Mouse (Mus musculus) limb, embryonic 12.5 days (tissue): ENCODE data around the gene Itgb1bp2. TPM values are rescaled to one million over a fixed set of nuclear protein-coding genes. Genes with fewer than 3 reads are reported as not detected.
"Not testable (repeated sequence)": the region's sequence is repeated elsewhere in the genome, so short reads cannot be mapped to it uniquely, and the experiment has no call there.

Experiments used
- ATAC-seq: fragments of 200-750 bp; cut with Nextera tagmentation; 2 replicates; pipeline ENCODE4 v1.8.0; 2017; ENCODE audit warnings: low read depth, moderate TSS enrichment; ENCODE audit not compliant: insufficient number of reproducible peaks, insufficient read depth, low FRiP score, low TSS enrichment
- H3K27ac ChIP-seq: fragments of 300-500 bp; sonication (generic); 2 replicates; pipeline ENCODE4 v1.5.1; 2016; ENCODE audit warnings: mild to moderate bottlenecking, moderate library complexity
- H3K27me3 ChIP-seq: fragments of 300-500 bp; sonication (generic); 2 replicates; pipeline ENCODE4 v1.6.1; 2016; ENCODE audit warnings: mild to moderate bottlenecking, moderate library complexity
- H3K36me3 ChIP-seq: fragments of 300-500 bp; sonication (generic); 2 replicates; pipeline ENCODE4 v1.6.1; 2016; ENCODE audit warnings: mild to moderate bottlenecking, moderate library complexity
- H3K4me1 ChIP-seq: fragments of 300-500 bp; sonication (generic); replicated peaks from 2 replicates; pipeline ENCODE4 v1.6.1; 2016
- H3K4me2 ChIP-seq: fragments of 300-500 bp; sonication (generic); 2 replicates; pipeline ENCODE4 v1.6.1; 2016; ENCODE audit warnings: mild to moderate bottlenecking, moderate library complexity
- H3K4me3 ChIP-seq: fragments of 300-500 bp; sonication (generic); replicated peaks from 2 replicates; pipeline ENCODE4 v1.5.1; 2016; ENCODE audit warnings: mild to moderate bottlenecking
- H3K9ac ChIP-seq: fragments of 300-500 bp; sonication (generic); replicated peaks from 2 replicates; pipeline ENCODE4 v1.6.1; 2016; ENCODE audit warnings: mild to moderate bottlenecking, moderate library complexity
- H3K9me3 ChIP-seq: fragments of 300-500 bp; sonication (generic); 2 replicates; pipeline ENCODE4 v1.6.1; 2016; ENCODE audit warnings: mild to moderate bottlenecking, moderate library complexity
- WGBS: fragments of 180-500 bp; shearing (Covaris S2); methylation state at CpG from one replicate; pipeline ENCODE4 v1.1.7; 2016; 5-methylcytosine and 5-hydroxymethylcytosine counted together
- polyA plus RNA-seq: library from polyadenylated mRNA; unstranded; fragments of >200 nt; fragmentation: Nextera tagmentation; extraction: Ambion mirVana; gene quantifications from 2 replicates; pipeline ENCODE4 v1.2.1, GENCODE M21; 2016

The Itgb1bp2 gene
- polyA plus RNA-seq, 1 experiment from 2014 or later: 12.8 TPM

DNA sequence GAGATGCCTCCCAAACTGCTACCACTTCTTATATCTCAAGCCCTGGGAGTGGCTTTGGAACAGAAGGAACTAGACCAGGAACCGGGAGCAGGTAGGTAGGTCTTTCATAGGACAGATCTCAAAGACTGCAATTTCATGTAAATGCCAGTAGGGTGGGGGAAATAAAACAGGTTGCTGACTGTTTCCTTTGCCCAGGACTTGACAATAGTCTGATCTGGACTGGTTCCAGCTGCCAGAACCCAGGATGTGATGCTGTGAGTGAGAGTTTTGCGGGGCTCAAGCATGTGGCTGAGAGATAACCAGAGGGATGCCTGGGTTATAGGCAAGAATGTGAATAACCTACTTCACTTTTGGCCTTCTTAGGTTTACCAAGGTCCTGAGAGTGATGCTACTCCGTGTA, 2.7 kb downstream of the Itgb1bp2 start:
- H3K27ac ChIP-seq: no peak overlapping the region
- no peaks in the 10 kb centered on the region for H3K9me3 ChIP-seq
- peaks cover 54% of the 10 kb centered on the region for H3K36me3 ChIP-seq
- no peaks in the 10 kb centered on the region for H3K4me1 ChIP-seq
- no peak overlapping the region for H3K4me3 ChIP-seq
- WGBS: 83% methylated on average over 3 of the region's 3 CpGs
- no peak overlapping the region for H3K4me2 ChIP-seq
- no peak for ATAC-seq
- no peak overlapping the region for H3K9ac ChIP-seq
- H3K27me3 ChIP-seq: peaks cover 19% of the 10 kb centered on the region

DNA sequence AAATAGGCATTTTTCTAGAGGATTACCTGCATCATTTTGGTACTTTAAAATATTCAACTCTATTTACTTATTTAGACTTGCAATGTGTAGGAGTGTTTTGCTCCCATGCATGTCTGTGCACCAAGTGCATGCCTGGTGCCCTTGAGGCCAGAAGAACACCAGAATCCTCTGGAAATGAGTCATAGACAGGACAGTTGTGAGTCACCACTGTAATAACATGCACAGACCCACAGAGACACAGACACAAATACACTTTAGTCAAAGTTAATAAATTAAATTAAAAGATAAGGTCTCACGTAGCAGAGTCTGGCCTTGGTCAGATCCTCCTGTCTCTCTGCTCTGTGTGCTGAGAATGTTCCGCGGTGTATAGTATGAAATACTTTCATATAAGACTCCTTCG, 23.3 kb downstream of the Itgb1bp2 start:
- no peak overlapping the region for H3K4me2 ChIP-seq
- peaks cover 40% of the 10 kb centered on the region; the same call in 1 of the 2 replicates for H3K36me3 ChIP-seq
- no peaks in the 10 kb centered on the region for H3K4me1 ChIP-seq
- 90% methylated on average over 4 of the region's 4 CpGs for WGBS
- H3K9me3 ChIP-seq: no peaks in the 10 kb centered on the region
- H3K27ac ChIP-seq: no peak overlapping the region
- no peak for ATAC-seq
- no peaks in the 10 kb centered on the region for H3K27me3 ChIP-seq
- H3K9ac ChIP-seq: no peak overlapping the region
- no peak overlapping the region for H3K4me3 ChIP-seq

- Histone ChIP-seq H3K27me3 (peaks cover 4% of the 10 kb centered on the region; the same call in 1 of the 2 replicates), H3K4me2 (no peak overlapping the region), H3K4me3 (no peak overlapping the region), H3K4me1 (no peaks in the 10 kb centered on the region), H3K27ac (no peak overlapping the region), H3K36me3 (peaks cover 26% of the 10 kb centered on the region; the same call in 1 of the 2 replicates), H3K9me3 (no peaks in the 10 kb centered on the region), H3K9ac (no peak overlapping the region)
- no peak for ATAC-seq
- WGBS: 76% methylated on average over 6 of the region's 6 CpGs
Measured at GRCm38 (mm10) chrX:101481604-101482350, 32.9 kb downstream of the Itgb1bp2 start.

DNA sequence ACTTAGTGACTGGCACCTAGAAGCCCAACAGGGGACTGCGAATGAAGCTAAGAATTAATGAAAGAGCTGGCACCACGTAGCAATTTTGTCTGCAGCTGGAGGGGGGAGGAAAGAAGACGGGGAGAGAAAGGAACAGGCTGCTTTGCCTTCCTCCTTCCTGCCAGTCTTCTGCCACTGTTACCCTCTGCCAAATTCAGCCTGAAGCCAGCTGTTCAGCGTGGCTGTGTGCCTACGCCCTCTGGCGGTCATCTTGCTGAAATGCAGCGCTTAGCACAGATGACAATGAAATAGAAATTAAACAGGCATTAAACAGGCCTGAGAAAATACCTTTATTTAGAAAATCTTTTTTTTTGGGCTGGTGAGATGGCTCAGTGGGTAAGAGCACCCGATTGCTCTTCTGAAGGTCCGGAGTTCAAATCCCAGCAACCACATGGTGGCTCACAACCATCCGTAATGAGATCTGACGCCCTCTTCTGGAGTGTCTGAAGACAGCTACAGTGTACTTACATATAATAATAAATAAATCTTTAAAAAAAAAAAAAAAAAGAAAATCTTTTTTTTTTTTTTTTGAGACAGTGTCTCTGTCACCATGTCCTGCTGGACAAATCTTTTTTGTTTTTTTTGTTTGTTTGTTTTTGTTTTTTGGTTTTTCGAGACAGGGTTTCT, 37.7 kb downstream of the Itgb1bp2 start:
- H3K27ac ChIP-seq, H3K27me3 ChIP-seq, H3K4me2 ChIP-seq, H3K4me3 ChIP-seq, ATAC-seq, H3K9ac ChIP-seq, H3K4me1 ChIP-seq, H3K9me3 ChIP-seq: not testable (repeated sequence)
- H3K36me3 ChIP-seq: peaks cover 16% of the 10 kb centered on the region; the same call in 1 of the 2 replicates
- WGBS: 25% methylated on average over 11 of the region's 12 CpGs

Other genes starting within 250 kb of the Itgb1bp2 start
- gene Snx12, start 226.5 kb upstream of the Itgb1bp2 start, polyA plus RNA-seq: 46.8 and 51.7 TPM in 2 replicates
- gene Foxo4, start 194.6 kb upstream of the Itgb1bp2 start, polyA plus RNA-seq: 5.9 and 6.5 TPM in 2 replicates
- gene Gm614, start 185.1 kb upstream of the Itgb1bp2 start, polyA plus RNA-seq: not detected in 2 replicates
- 3.9 and 4.2 TPM in 2 replicates for gene Il2rg, start 180.8 kb upstream of the Itgb1bp2 start, polyA plus RNA-seq
- not detected in 2 replicates for gene Gm20489, start 180.1 kb upstream of the Itgb1bp2 start, polyA plus RNA-seq
- gene Med12, start 175.1 kb upstream of the Itgb1bp2 start, polyA plus RNA-seq: 46.0 and 51.7 TPM in 2 replicates
- 11.1 and 14.5 TPM in 2 replicates for gene Nlgn3, start 149.9 kb upstream of the Itgb1bp2 start, polyA plus RNA-seq
- gene Gjb1, start 72.7 kb upstream of the Itgb1bp2 start, polyA plus RNA-seq: 0.14 TPM in 1 of 2 replicates, not detected in the other
- gene Zmym3, start 28.2 kb upstream of the Itgb1bp2 start, polyA plus RNA-seq: 43.6 and 44.8 TPM in 2 replicates
- gene Nono, start 19.8 kb upstream of the Itgb1bp2 start, polyA plus RNA-seq: 567 and 579 TPM in 2 replicates
- 21.1 and 24.9 TPM in 2 replicates for gene Taf1, start 83.6 kb downstream of the Itgb1bp2 start, polyA plus RNA-seq
- 158 and 173 TPM in 2 replicates for gene Ogt, start 191.0 kb downstream of the Itgb1bp2 start, polyA plus RNA-seq